Mouse (Mus musculus): ENCODE measurements around the gene Tmem80.

The Tmem80 gene

GRCm38 (mm10) chr7:141326546-141327446 lies 743 bp upstream of the Tmem80 start:
- no peak for DNase-seq

GRCm38 (mm10) chr7:141328373-141328990 lies 943 bp downstream of the Tmem80 start:
- DNase-seq, result no peak

- no peak for DNase-seq
Measured at GRCm38 (mm10) chr7:141330706-141331105, 3.2 kb downstream of the Tmem80 start.

- DNase-seq, result no peak
Measured at GRCm38 (mm10) chr7:141331990-141332389, 4.5 kb downstream of the Tmem80 start.

- DNase-seq, result no peak
Measured at GRCm38 (mm10) chr7:141335044-141335579, 7.6 kb downstream of the Tmem80 start.

- peak; percentile 60 for DNase-seq
Measured at GRCm38 (mm10) chr7:141335682-141336081, 8.1 kb downstream of the Tmem80 start.

- no peak for DNase-seq
Measured at GRCm38 (mm10) chr7:141336296-141336695, 8.8 kb downstream of the Tmem80 start.

- no peak for DNase-seq
Measured at GRCm38 (mm10) chr7:141337716-141338416, 10.3 kb downstream of the Tmem80 start.

GRCm38 (mm10) chr7:141338576-141339131 lies 11.1 kb downstream of the Tmem80 start, which contains the start of gene Eps8l2:
Eps8l2 (plus strand) TSS chr7:141338880.
- DNase-seq, result no peak

- no peak for DNase-seq
Measured at GRCm38 (mm10) chr7:141339215-141339920, 11.8 kb downstream of the Tmem80 start.

GRCm38 (mm10) chr7:141340023-141340422 lies 12.5 kb downstream of the Tmem80 start:
- no peak for DNase-seq

- no peak for DNase-seq
Measured at GRCm38 (mm10) chr7:141340476-141340875, 12.9 kb downstream of the Tmem80 start.

GRCm38 (mm10) chr7:141341689-141342226 lies 14.2 kb downstream of the Tmem80 start:
- DNase-seq, result no peak

GRCm38 (mm10) chr7:141343230-141343629 lies 15.7 kb downstream of the Tmem80 start:
- DNase-seq, result no peak

GRCm38 (mm10) chr7:141343696-141344095 lies 16.2 kb downstream of the Tmem80 start:
- no peak for DNase-seq

GRCm38 (mm10) chr7:141344787-141345186 lies 17.2 kb downstream of the Tmem80 start:
- no peak for DNase-seq

GRCm38 (mm10) chr7:141351061-141351460 lies 23.5 kb downstream of the Tmem80 start:
- DNase-seq, result no peak

GRCm38 (mm10) chr7:141355051-141355450 lies 27.5 kb downstream of the Tmem80 start:
- no peak for DNase-seq

- no peak for DNase-seq
Measured at GRCm38 (mm10) chr7:141355626-141356326, 28.2 kb downstream of the Tmem80 start.

- DNase-seq, result no peak
Measured at GRCm38 (mm10) chr7:141356971-141357370, 29.4 kb downstream of the Tmem80 start.

GRCm38 (mm10) chr7:141361510-141361909 lies 34.0 kb downstream of the Tmem80 start:
- peak; percentile 71 for DNase-seq
